Mouse (Mus musculus): ENCODE results near the gene Lgals4. TPM values are rescaled to one million over a fixed set of nuclear protein-coding genes. Genes with fewer than 3 reads are reported as not detected.

Lgals4 gene
- 126 TPM for polyA plus RNA-seq (2014; fragmentation: Illumina TruSeq; extraction: RNeasy Lipid Tissue Mini Kit (QIAGEN cat#74804); ENCODE audit: low replicate concordance)

DNA sequence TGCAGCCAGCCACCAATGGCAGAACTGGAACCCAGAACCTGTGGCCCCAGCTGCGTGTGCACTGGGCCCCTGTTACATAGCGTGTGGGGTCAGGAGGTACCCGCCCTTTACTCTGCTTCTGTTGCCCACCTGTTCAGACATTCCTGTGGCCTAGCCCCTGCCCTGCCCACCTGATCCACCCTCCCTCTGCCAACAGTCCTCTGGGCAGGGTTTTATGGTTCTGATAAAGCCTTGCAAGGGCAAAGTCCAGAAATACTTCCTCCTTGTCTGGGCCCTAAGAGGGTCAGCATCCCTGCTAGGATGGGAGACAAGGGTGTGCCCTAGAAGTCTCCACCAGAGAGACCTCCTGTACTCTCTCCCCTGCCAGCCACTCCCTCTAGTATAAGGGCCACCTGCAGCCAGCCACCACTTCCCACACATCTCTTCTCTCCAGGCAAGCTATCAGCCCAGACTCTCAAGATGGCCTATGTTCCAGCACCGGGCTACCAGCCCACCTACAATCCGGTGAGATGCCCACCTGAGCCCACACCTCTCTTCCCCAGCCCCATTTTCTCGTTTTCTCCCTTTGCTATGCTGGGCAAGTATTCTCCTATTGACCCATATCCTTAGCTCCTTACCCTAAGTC lies at the start of gene Lgals4:
TSS of gene Lgals4 (plus strand) at position 132 of the 625 bp plus-strand sequence.

DNA sequence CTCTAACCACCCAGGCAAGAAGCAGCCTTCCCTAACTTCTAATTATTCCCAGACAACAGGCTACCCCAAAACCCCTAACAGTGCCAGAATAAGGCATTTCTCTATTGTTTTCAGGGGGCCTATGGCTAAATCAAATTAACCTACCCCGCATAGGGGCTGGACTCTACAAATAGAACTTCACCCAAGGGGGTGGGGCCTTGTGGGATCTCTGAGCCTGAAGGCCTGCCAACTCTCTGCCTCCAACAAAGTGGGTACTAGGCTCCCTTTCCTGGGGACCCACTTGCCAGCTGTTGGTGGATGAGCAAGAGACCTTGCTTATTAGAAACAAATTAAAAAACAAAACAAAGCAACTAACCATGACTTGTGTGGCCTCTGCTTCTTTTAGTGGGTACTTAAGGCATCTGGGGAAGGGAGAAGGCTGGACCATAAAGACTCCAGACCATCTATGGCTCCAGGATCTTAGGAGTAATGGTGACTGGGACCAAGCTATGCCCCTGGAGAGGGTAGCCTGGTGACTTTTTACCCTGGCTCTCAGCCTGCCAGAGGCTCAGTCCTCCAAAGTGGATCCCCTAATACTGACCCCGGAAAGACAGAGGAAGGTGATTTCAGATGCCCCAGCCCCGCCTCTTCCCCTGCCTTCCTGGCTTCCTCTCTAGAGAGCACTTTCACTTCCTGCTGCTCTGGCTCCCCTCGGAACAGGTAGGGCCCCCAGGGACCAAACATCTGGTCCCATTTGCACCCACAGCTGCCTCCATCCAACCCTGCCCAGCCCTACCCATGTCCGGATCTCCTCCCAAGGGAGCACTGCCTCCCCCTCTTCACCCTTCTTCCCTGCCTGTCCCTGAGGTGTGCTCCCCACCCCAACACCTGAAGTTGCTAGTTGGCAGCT lies 45.1 kb upstream of the Lgals4 start, which contains the start of gene Rinl:
TSS of gene Rinl (plus strand) at position 663 of the 889 bp plus-strand sequence.

DNA sequence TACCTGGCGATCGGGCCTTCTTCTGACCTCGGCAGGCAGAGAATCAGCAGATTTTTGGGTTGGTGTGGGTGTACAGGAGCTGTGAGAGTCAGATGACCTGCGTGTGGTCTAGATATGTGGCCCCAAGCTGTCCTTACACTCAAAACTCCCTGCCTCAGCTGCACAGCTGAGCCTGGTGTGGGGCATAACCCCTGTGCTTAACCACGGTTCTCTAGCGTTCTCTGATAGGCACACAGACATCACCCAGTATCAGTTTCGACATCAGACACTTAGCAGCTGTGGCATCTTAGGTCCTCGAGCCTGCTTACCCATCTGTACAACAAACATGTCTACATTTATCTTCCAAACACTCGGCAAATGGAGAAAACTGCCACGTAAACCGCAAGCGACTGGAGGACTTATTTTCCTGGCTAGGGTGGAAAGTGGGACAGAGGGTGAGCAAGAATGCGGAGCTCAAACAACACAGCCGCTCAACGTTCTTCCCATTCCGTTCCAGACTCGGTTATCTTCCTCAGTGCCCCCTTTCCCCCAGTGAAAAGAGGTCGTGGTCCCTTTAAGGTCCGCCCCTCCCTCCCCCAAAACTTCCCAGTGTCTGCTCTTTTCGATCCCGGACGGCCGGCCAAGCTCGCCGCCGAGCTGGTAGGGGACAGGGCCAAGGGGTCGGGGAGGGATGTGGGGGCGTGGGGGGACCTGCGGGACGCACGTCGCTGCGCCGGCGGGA lies 25.3 kb upstream of the Lgals4 start, which contains the start of gene Hnrnpl:
TSS of gene Hnrnpl (plus strand) at position 321 of the 721 bp plus-strand sequence.

DNA sequence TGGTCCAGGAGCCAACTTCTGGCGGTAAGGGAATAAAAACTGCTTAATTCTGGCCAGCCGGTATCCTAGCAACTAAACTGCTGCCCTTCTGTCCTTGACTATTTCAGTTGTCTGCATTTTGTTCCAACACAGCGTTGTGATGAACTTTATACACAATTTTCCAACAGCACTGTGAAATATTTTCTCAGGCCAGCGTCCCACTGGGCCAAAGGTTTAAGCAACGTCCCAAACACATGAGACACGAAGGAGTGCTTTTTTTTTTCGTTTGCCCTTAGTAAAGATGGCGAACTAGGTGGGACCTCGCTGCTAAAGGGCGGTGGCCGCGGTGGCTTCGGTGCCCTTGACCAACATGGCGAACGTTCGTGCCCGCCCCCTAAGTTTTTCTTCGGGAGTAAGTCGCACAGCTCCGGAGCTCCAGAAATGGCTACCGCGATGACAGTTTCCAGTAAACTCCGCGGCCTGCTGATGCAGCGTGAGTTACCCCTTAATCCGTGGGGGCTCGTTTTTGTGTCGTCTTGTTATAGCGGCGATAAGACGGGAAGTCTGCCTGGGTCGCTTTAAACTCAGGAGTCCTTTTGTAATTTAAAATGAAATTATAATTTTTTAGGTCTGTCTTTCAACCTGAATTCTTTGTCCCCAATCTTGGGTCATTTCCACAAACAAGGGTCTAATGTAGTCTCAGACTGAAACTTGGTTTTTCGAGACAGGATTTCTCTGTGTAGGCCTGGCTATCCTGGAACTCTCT lies 8.5 kb upstream of the Lgals4 start, which contains the start of gene Ech1:
TSS of gene Ech1 (plus strand) at position 277 of the 745 bp plus-strand sequence.

DNA sequence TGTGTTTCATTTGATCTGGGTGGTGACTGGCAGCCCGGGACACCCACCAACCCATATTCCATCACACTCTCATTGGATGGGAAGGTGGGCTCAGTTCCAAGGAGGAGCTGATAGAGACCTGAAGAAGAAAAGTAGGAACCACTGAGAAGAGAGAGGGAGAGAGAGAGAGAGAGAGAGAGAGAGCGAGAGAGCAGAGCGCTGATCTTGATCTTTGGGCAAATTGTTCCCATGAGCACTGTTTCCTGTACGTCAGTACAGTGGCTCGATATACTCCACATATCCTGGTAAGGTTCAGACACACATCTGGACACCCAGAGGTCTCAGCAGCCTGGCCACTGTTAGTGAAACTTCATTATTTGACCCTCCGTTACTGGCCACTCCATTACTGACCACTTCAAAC lies 29.9 kb downstream of the Lgals4 start, which contains the start of gene Lgals7:
TSS of gene Lgals7 (plus strand) at position 314 of the 400 bp plus-strand sequence.

DNA sequence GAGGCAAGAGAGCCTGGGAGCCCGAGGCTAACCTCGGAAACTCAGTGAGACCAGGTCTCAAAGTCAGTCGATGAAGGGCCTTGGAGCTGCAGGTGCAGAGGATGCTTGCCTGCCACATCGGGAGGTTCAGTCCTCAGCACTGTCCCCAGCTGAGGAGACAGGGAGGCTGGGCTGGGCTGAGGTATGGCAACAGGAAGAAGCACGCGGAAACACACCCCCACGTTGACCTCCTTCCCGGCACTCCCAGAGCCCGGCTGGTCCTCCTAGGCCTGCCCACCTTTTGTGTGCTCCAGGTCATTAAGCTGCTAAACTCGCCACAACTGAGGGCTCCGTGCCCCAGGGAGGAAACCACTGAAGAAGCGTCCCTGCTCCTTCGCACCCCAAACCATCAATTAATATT lies 47.5 kb downstream of the Lgals4 start, which contains the start of gene Capn12:
TSS of gene Capn12 (plus strand) at position 224 of the 400 bp plus-strand sequence.

Other genes starting within 250 kb of the Lgals4 start
- gene Samd4b, start 235.7 kb upstream of the Lgals4 start, polyA plus RNA-seq (2014; fragmentation: Illumina TruSeq; extraction: RNeasy Lipid Tissue Mini Kit (QIAGEN cat#74804); ENCODE audit: low replicate concordance), result 11.0 TPM
- 1.1 TPM for gene Pak4, start 235.7 kb upstream of the Lgals4 start, polyA plus RNA-seq (2014; fragmentation: Illumina TruSeq; extraction: RNeasy Lipid Tissue Mini Kit (QIAGEN cat#74804); ENCODE audit: low replicate concordance)
- not detected for gene Acp7, start 202.5 kb upstream of the Lgals4 start, polyA plus RNA-seq (2014; fragmentation: Illumina TruSeq; extraction: RNeasy Lipid Tissue Mini Kit (QIAGEN cat#74804); ENCODE audit: low replicate concordance)
- gene Fbxo27, start 141.0 kb upstream of the Lgals4 start, polyA plus RNA-seq (2014; fragmentation: Illumina TruSeq; extraction: RNeasy Lipid Tissue Mini Kit (QIAGEN cat#74804); ENCODE audit: low replicate concordance), result not detected
- gene Fbxo17, start 117.0 kb upstream of the Lgals4 start, polyA plus RNA-seq (2014; fragmentation: Illumina TruSeq; extraction: RNeasy Lipid Tissue Mini Kit (QIAGEN cat#74804); ENCODE audit: low replicate concordance), result not detected
- 6.5 TPM for gene Mrps12, start 92.0 kb upstream of the Lgals4 start, polyA plus RNA-seq (2014; fragmentation: Illumina TruSeq; extraction: RNeasy Lipid Tissue Mini Kit (QIAGEN cat#74804); ENCODE audit: low replicate concordance)
- not detected for gene Sars2, start 91.9 kb upstream of the Lgals4 start, polyA plus RNA-seq (2014; fragmentation: Illumina TruSeq; extraction: RNeasy Lipid Tissue Mini Kit (QIAGEN cat#74804); ENCODE audit: low replicate concordance)
- gene Ccer2, start 77.7 kb upstream of the Lgals4 start, polyA plus RNA-seq (2014; fragmentation: Illumina TruSeq; extraction: RNeasy Lipid Tissue Mini Kit (QIAGEN cat#74804); ENCODE audit: low replicate concordance), result not detected
- 9.9 TPM for gene Sirt2, start 67.1 kb upstream of the Lgals4 start, polyA plus RNA-seq (2014; fragmentation: Illumina TruSeq; extraction: RNeasy Lipid Tissue Mini Kit (QIAGEN cat#74804); ENCODE audit: low replicate concordance)
- not detected for gene Nfkbib, start 66.3 kb upstream of the Lgals4 start, polyA plus RNA-seq (2014; fragmentation: Illumina TruSeq; extraction: RNeasy Lipid Tissue Mini Kit (QIAGEN cat#74804); ENCODE audit: low replicate concordance)
- 1.6 TPM for gene Rinl, start 44.9 kb upstream of the Lgals4 start, polyA plus RNA-seq (2014; fragmentation: Illumina TruSeq; extraction: RNeasy Lipid Tissue Mini Kit (QIAGEN cat#74804); ENCODE audit: low replicate concordance)
- 238 TPM for gene Hnrnpl, start 25.3 kb upstream of the Lgals4 start, polyA plus RNA-seq (2014; fragmentation: Illumina TruSeq; extraction: RNeasy Lipid Tissue Mini Kit (QIAGEN cat#74804); ENCODE audit: low replicate concordance)
- gene Ech1, start 8.6 kb upstream of the Lgals4 start, polyA plus RNA-seq (2014; fragmentation: Illumina TruSeq; extraction: RNeasy Lipid Tissue Mini Kit (QIAGEN cat#74804); ENCODE audit: low replicate concordance), result 2.9 TPM
- gene Lgals7, start 30.0 kb downstream of the Lgals4 start, polyA plus RNA-seq (2014; fragmentation: Illumina TruSeq; extraction: RNeasy Lipid Tissue Mini Kit (QIAGEN cat#74804); ENCODE audit: low replicate concordance), result not detected
- gene Capn12, start 47.6 kb downstream of the Lgals4 start, polyA plus RNA-seq (2014; fragmentation: Illumina TruSeq; extraction: RNeasy Lipid Tissue Mini Kit (QIAGEN cat#74804); ENCODE audit: low replicate concordance), result not detected
- gene Actn4, start 128.5 kb downstream of the Lgals4 start, polyA plus RNA-seq (2014; fragmentation: Illumina TruSeq; extraction: RNeasy Lipid Tissue Mini Kit (QIAGEN cat#74804); ENCODE audit: low replicate concordance), result 59.8 TPM
- 2.5 TPM for gene Eif3k, start 148.0 kb downstream of the Lgals4 start, polyA plus RNA-seq (2014; fragmentation: Illumina TruSeq; extraction: RNeasy Lipid Tissue Mini Kit (QIAGEN cat#74804); ENCODE audit: low replicate concordance)
- gene Map4k1, start 148.2 kb downstream of the Lgals4 start, polyA plus RNA-seq (2014; fragmentation: Illumina TruSeq; extraction: RNeasy Lipid Tissue Mini Kit (QIAGEN cat#74804); ENCODE audit: low replicate concordance), result 0.22 TPM

All from small intestine, adult 10 weeks (tissue).